Mouse (Mus musculus) ES-E14 (cell line): ENCODE results near the gene Ucn2. TPM values are rescaled to one million over a fixed set of nuclear protein-coding genes. Genes with fewer than 3 reads are reported as not detected.

Experiments
- DNase-seq: peaks from one replicate; pipeline ENCODE4 v3.0.0-alpha.2; 2013; ENCODE audit warnings: low read depth, low spot score
- H3K27ac ChIP-seq: 2 replicates; pipeline ENCODE4 v1.5.1; 2012; ENCODE audit warnings: low read depth, mild to moderate bottlenecking, low read length, moderate library complexity, mixed read lengths; ENCODE audit not compliant: poor library complexity, insufficient read depth, severe bottlenecking
- H3K36me3 ChIP-seq: 2 replicates; pipeline ENCODE4 v1.6.1; 2012; ENCODE audit warnings: mild to moderate bottlenecking, low read length, moderate library complexity, mixed read lengths; ENCODE audit not compliant: control insufficient read depth, poor library complexity, insufficient read depth, severe bottlenecking
- H3K4me1 ChIP-seq, 2 experiments: fragments of 150-350 bp in 1 of 2; sonication (generic) in 1 of 2; 2 replicates each; pipeline ENCODE4 v1.6.1; 2012; ENCODE audit warnings: low read length in 2 of 2, mild to moderate bottlenecking in 1 of 2, mixed read lengths in 1 of 2; ENCODE audit not compliant: control insufficient read depth in 2 of 2, insufficient read depth in 2 of 2, poor library complexity in 1 of 2
- H3K4me3 ChIP-seq, 2 experiments: fragments of 150-350 bp in 1 of 2; sonication (generic) in 1 of 2; 2 replicates each; pipeline ENCODE4 v1.5.1; 2012; ENCODE audit warnings: low read length in 2 of 2, low read depth in 1 of 2, mild to moderate bottlenecking in 1 of 2, mixed read lengths in 1 of 2; ENCODE audit not compliant: insufficient read depth in 1 of 2, poor library complexity in 1 of 2, severe bottlenecking in 1 of 2
- H3K9ac ChIP-seq: 2 replicates; pipeline ENCODE4 v1.6.1; 2012; ENCODE audit warnings: low read depth, mild to moderate bottlenecking, low read length, mixed read lengths; ENCODE audit not compliant: poor library complexity, insufficient read depth, severe bottlenecking
- H3K9me3 ChIP-seq: fragments of 150-350 bp; sonication (generic); 2 replicates; pipeline ENCODE4 v1.6.1; 2012; ENCODE audit warnings: low read depth, mild to moderate bottlenecking, low read length; ENCODE audit not compliant: control insufficient read depth, insufficient read depth
- CHD2 ChIP-seq: IDR thresholded peaks from 2 replicates; pipeline ENCODE4 v1.6.1; 2014; ENCODE audit warnings: mild to moderate bottlenecking, low read depth, low read length, inconsistent platforms
- HCFC1 ChIP-seq: IDR thresholded peaks from 2 replicates; pipeline ENCODE4 v1.6.1; 2012; ENCODE audit warnings: low read length, inconsistent platforms, borderline replicate concordance; ENCODE audit not compliant: insufficient read depth
- MAFK ChIP-seq: IDR thresholded peaks from 2 replicates; pipeline ENCODE4 v1.6.1; 2014; ENCODE audit warnings: mild to moderate bottlenecking, low read depth, low read length, inconsistent platforms; ENCODE audit not compliant: insufficient read depth
- ZC3H11A ChIP-seq: IDR thresholded peaks from 2 replicates; pipeline ENCODE4 v1.6.1; 2012; ENCODE audit warnings: low read depth, mild to moderate bottlenecking, inconsistent platforms, low read length, borderline replicate concordance
- ZNF384 ChIP-seq: IDR thresholded peaks from 2 replicates; pipeline ENCODE4 v1.6.1; 2012; ENCODE audit warnings: low read depth, low read length, inconsistent platforms
- in situ Hi-C, 2 experiments: fragments of 600-800 bp; cut with MboI; formaldehyde crosslinking; loops; one replicate each; pipeline ENCODE4 v1.15.1; 2025; ENCODE audit warnings: low sequenced_read_pairs in 2 of 2, inconsistent platforms in 1 of 2; ENCODE audit not compliant: unreplicated experiment in 2 of 2
- total RNA-seq: library from RNA; depleted of rRNA; stranded (reverse); fragments of 300-350 nt; gene quantifications from 2 replicates; pipeline ENCODE4 v1.2.3, GENCODE M21; 2012

Gene Ucn2
- total RNA-seq, 1 experiment: 0.36 TPM

GRCm38 (mm10) chr9:109010316-109010690 is 24.5 kb downstream of the Ucn2 start:
- no peaks in the 10 kb centered on the region for H3K36me3 ChIP-seq
- no peak overlapping the region for H3K9ac ChIP-seq
- TF ChIP-seq ZC3H11A: no peak
- TF ChIP-seq ZNF384: no peak
- in situ Hi-C loops: no loop called here
- H3K9me3 ChIP-seq: no peaks in the 10 kb centered on the region
- DNase-seq: no peak
- no peak overlapping the region for H3K27ac ChIP-seq
- H3K4me3 ChIP-seq: no peak overlapping the region
- H3K4me1 ChIP-seq: peaks cover 0 to 4% of the 10 kb centered on the region in 2 experiments; a peak in 1 of 4 replicates

GRCm38 (mm10) chr9:109015397-109015796 is 29.6 kb downstream of the Ucn2 start:
- no peak for TF ChIP-seq MAFK
- no peak for TF ChIP-seq ZC3H11A
- TF ChIP-seq HCFC1: no peak
- Histone ChIP-seq H3K36me3 (no peaks in the 10 kb centered on the region), H3K9ac (no peak overlapping the region), H3K4me1 (peaks cover 0 to 2% of the 10 kb centered on the region in 2 experiments; a peak in 1 of 4 replicates), H3K4me3 (no peak overlapping the region), H3K27ac (no peak overlapping the region), H3K9me3 (no peaks in the 10 kb centered on the region)
- no peak for DNase-seq
- in situ Hi-C loops: no loop called here

DNA sequence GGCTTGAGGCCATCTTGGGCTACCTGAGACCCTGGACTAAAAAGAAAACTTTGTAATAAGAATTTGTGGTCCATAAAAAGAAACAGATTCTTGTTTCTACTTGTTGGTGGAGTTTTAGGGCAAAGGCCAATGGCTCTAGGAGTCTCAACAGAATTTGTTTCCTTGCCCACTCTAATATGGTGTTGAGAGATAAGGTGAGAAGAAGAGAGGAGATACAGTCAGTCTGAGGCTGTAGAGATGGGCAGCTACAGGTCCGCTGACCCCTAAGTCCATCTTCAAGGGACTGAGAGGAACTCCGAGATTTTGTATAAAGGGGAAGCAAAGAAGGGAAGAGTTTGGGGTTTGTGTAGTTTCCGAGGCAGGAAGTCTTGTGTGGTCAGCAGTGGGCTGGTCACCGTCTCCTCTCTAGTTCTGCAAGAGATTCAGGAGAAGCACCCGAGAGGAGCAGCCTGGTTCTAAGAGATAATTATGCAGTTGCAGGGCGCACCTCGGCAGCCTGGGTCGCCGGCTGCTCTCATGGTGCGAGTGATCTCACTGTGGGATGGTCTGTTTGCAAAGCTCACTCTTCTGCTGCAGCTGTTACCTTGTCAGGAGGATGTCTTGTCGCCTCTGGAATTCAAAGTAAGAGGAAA is 31.3 kb downstream of the Ucn2 start:
- Histone ChIP-seq H3K36me3 (no peaks in the 10 kb centered on the region), H3K9ac (no peak overlapping the region), H3K4me1 (peaks cover 0 to 2% of the 10 kb centered on the region in 2 experiments; a peak in 1 of 4 replicates), H3K9me3 (no peaks in the 10 kb centered on the region), H3K4me3 (no peak overlapping the region), H3K27ac (no peak overlapping the region)
- in situ Hi-C loops: no loop called here
- no peak for TF ChIP-seq ZC3H11A
- no peak for TF ChIP-seq ZNF384
- no peak for TF ChIP-seq CHD2
- TF ChIP-seq MAFK: no peak
- no peak for TF ChIP-seq HCFC1
- no peak for DNase-seq

- H3K27ac ChIP-seq: no peak overlapping the region
- in situ Hi-C loops: no loop called here
- H3K9ac ChIP-seq: no peak overlapping the region
- no peak for DNase-seq
- no peaks in the 10 kb centered on the region for H3K4me1 ChIP-seq
- no peak overlapping the region for H3K4me3 ChIP-seq
- H3K9me3 ChIP-seq: no peaks in the 10 kb centered on the region
- TF ChIP-seq CHD2: no peak
- no peak for TF ChIP-seq HCFC1
- no peak for TF ChIP-seq ZNF384
- no peak for TF ChIP-seq MAFK
- TF ChIP-seq ZC3H11A: no peak
- H3K36me3 ChIP-seq: no peaks in the 10 kb centered on the region
Observed at GRCm38 (mm10) chr9:109021428-109021827, 35.6 kb downstream of the Ucn2 start.

GRCm38 (mm10) chr9:109022866-109023685 is 37.3 kb downstream of the Ucn2 start:
- in situ Hi-C loops: no loop called here
- Histone ChIP-seq H3K27ac (no peak overlapping the region), H3K36me3 (no peaks in the 10 kb centered on the region), H3K9ac (no peak overlapping the region), H3K9me3 (no peaks in the 10 kb centered on the region), H3K4me1 (no peaks in the 10 kb centered on the region), H3K4me3 (no peak overlapping the region)
- TF ChIP-seq CHD2 (no peak), ZC3H11A (no peak), HCFC1 (no peak), MAFK (no peak), ZNF384 (no peak)
- DNase-seq: no peak
